Mouse (Mus musculus) embryo, embryonic 9.5 days (tissue): ENCODE results near the gene Svep1.
A peak's percentile ranks its signal among the peaks of the same experiment; 100 is the strongest.

Experiments
- DNase-seq: peaks from one replicate; pipeline ENCODE4 v3.0.0-alpha.2; 2017; ENCODE audit errors: extremely low spot score

Svep1 gene

GRCm38 (mm10) chr4:58206115-58206945, at the start of gene Svep1:
TSS of gene Svep1 (minus strand) at chr4:58206859.
- DNase-seq = peak; percentile 76

- peak; percentile 53 for DNase-seq
Observed at GRCm38 (mm10) chr4:58253410-58253809, 46.8 kb upstream of the Svep1 start.

- no peak for DNase-seq
Observed at GRCm38 (mm10) chr4:58252381-58252780, 45.7 kb upstream of the Svep1 start.

- DNase-seq = no peak
Observed at GRCm38 (mm10) chr4:58245544-58245943, 38.9 kb upstream of the Svep1 start.

GRCm38 (mm10) chr4:58240416-58240815, 33.8 kb upstream of the Svep1 start:
- no peak for DNase-seq

GRCm38 (mm10) chr4:58235828-58236227, 29.2 kb upstream of the Svep1 start:
- no peak for DNase-seq

GRCm38 (mm10) chr4:58223499-58223898, 16.8 kb upstream of the Svep1 start:
- DNase-seq = no peak

GRCm38 (mm10) chr4:58211374-58211773, 4.7 kb upstream of the Svep1 start:
- DNase-seq = no peak

- no peak for DNase-seq
Observed at GRCm38 (mm10) chr4:58210557-58211090, 4.0 kb upstream of the Svep1 start.

GRCm38 (mm10) chr4:58205750-58206114, 927 bp downstream of the Svep1 start:
- DNase-seq = peak; percentile 44

- no peak for DNase-seq
Observed at GRCm38 (mm10) chr4:58201703-58202102, 5.0 kb downstream of the Svep1 start.

- no peak for DNase-seq
Observed at GRCm38 (mm10) chr4:58200826-58201225, 5.8 kb downstream of the Svep1 start.

- no peak for DNase-seq
Observed at GRCm38 (mm10) chr4:58197230-58197629, 9.4 kb downstream of the Svep1 start.

- DNase-seq = no peak
Observed at GRCm38 (mm10) chr4:58196795-58197194, 9.9 kb downstream of the Svep1 start.

GRCm38 (mm10) chr4:58195936-58196335, 10.7 kb downstream of the Svep1 start:
- no peak for DNase-seq

- DNase-seq = no peak
Observed at GRCm38 (mm10) chr4:58189281-58189680, 17.4 kb downstream of the Svep1 start.

- no peak for DNase-seq
Observed at GRCm38 (mm10) chr4:58185401-58185800, 21.3 kb downstream of the Svep1 start.

GRCm38 (mm10) chr4:58184681-58185341, 21.8 kb downstream of the Svep1 start:
- no peak for DNase-seq

GRCm38 (mm10) chr4:58183897-58184296, 22.8 kb downstream of the Svep1 start:
- no peak for DNase-seq

- no peak for DNase-seq
Observed at GRCm38 (mm10) chr4:58178489-58178888, 28.2 kb downstream of the Svep1 start.

- DNase-seq = no peak
Observed at GRCm38 (mm10) chr4:58177256-58177655, 29.4 kb downstream of the Svep1 start.

- no peak for DNase-seq
Observed at GRCm38 (mm10) chr4:58174435-58174987, 32.1 kb downstream of the Svep1 start.

GRCm38 (mm10) chr4:58173401-58173800, 33.3 kb downstream of the Svep1 start:
- no peak for DNase-seq
